Mouse (Mus musculus): ENCODE results near the gene Tspan5.

GRCm38 (mm10) chr3:138768541-138769093, 26.6 kb downstream of the Tspan5 start:
- no peak for TF ChIP-seq POLR2A (IDR thresholded peaks at IDR 0.05; ENCODE audit: insufficient read depth, low read length)
- TF ChIP-seq EP300 (IDR thresholded peaks at IDR 0.05; ENCODE audit: insufficient read depth, low read depth, low read length) = no peak

Data from ES-Bruce4 (cell line).